Mouse (Mus musculus) embryonic facial prominence, embryonic 14.5 days (tissue): ENCODE measurements around the gene Dis3l2. TPM values are rescaled to one million over a fixed set of nuclear protein-coding genes. Genes with fewer than 3 reads are reported as not detected.

Source experiments
- ATAC-seq: fragments of 200-750 bp; cut with Nextera tagmentation; 2 replicates; pipeline ENCODE4 v1.8.0; 2017; ENCODE audit warnings: low read depth, moderate number of reproducible peaks, moderate TSS enrichment
- DNase-seq: peaks from one replicate; pipeline ENCODE4 v3.0.0-alpha.2; 2015; ENCODE audit warnings: low spot score
- H3K27ac ChIP-seq: fragments of 300-500 bp; sonication (generic); replicated peaks from 2 replicates; pipeline ENCODE4 v1.5.1; 2014; ENCODE audit warnings: low read depth, mild to moderate bottlenecking, low read length, moderate library complexity
- H3K27me3 ChIP-seq: fragments of 300-500 bp; sonication (generic); replicated peaks from 2 replicates; pipeline ENCODE4 v1.6.1; 2014; ENCODE audit warnings: low read length; ENCODE audit not compliant: control insufficient read depth, insufficient read depth
- H3K36me3 ChIP-seq: fragments of 300-500 bp; sonication (generic); 2 replicates; pipeline ENCODE4 v1.6.1; 2014; ENCODE audit warnings: low read length, mixed read lengths; ENCODE audit not compliant: control insufficient read depth, insufficient read depth
- H3K4me1 ChIP-seq: fragments of 300-500 bp; sonication (generic); 2 replicates; pipeline ENCODE4 v1.6.1; 2014; ENCODE audit warnings: antibody characterized with exemption, low read length; ENCODE audit not compliant: control insufficient read depth, insufficient read depth
- H3K4me2 ChIP-seq: fragments of 300-500 bp; sonication (generic); 2 replicates; pipeline ENCODE4 v1.6.1; 2014; ENCODE audit warnings: low read depth, mild to moderate bottlenecking, low read length, moderate library complexity, mixed read lengths
- H3K4me3 ChIP-seq: fragments of 300-500 bp; sonication (generic); 2 replicates; pipeline ENCODE4 v1.5.1; 2014; ENCODE audit warnings: low read depth, mild to moderate bottlenecking, low read length
- H3K9ac ChIP-seq: fragments of 300-500 bp; sonication (generic); 2 replicates; pipeline ENCODE4 v1.6.1; 2014; ENCODE audit warnings: low read depth, mild to moderate bottlenecking, low read length, moderate library complexity, mixed read lengths
- H3K9me3 ChIP-seq: fragments of 300-500 bp; sonication (generic); 2 replicates; pipeline ENCODE4 v1.6.1; 2016; ENCODE audit warnings: low read length; ENCODE audit not compliant: control insufficient read depth
- WGBS: fragments of 180-500 bp; shearing (Covaris S2); extraction: QIAGEN DNeasy Blood & Tissue Kit; methylation state at CpG from one replicate; pipeline ENCODE4 v1.1.7; 2014; 5-methylcytosine and 5-hydroxymethylcytosine counted together
- polyA plus RNA-seq: library from polyadenylated mRNA; unstranded; fragments of >200 nt; fragmentation: Nextera tagmentation; extraction: Ambion mirVana; gene quantifications from 2 replicates; pipeline ENCODE4 v1.2.1, GENCODE M21; 2014

Dis3l2 gene
- polyA plus RNA-seq, 1 experiment from 2014 or later = 21.2 TPM

DNA sequence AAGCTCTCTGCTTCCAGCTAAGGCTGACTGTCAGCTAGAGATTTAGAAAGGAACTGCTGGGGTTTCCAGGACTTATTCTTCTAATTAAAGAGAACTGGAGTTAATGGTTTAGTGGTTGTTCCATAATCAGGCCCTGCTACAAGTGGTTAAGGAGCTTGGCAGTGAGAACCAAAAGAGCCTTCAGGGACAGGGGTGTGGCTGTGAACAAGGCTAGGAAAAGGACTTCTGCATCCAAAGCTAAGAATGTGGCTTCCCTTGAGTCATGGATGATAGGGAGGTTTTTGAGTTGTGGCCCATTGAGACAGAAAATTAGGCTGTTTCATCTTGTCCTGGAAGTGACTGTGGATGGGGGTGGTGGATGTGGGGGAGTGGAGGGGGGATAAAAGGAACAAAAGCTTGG, 252.2 kb downstream of the Dis3l2 start:
- Histone ChIP-seq H3K9ac (no peak overlapping the region), H3K36me3 (peaks cover 2% of the 10 kb centered on the region; the same call in 1 of the 2 replicates), H3K4me3 (no peak overlapping the region), H3K27ac (no peak overlapping the region), H3K27me3 (no peaks in the 10 kb centered on the region), H3K9me3 (no peaks in the 10 kb centered on the region), H3K4me2 (no peak overlapping the region), H3K4me1 (no peaks in the 10 kb centered on the region)
- no peak for ATAC-seq
- peak; percentile 34 for DNase-seq

DNA sequence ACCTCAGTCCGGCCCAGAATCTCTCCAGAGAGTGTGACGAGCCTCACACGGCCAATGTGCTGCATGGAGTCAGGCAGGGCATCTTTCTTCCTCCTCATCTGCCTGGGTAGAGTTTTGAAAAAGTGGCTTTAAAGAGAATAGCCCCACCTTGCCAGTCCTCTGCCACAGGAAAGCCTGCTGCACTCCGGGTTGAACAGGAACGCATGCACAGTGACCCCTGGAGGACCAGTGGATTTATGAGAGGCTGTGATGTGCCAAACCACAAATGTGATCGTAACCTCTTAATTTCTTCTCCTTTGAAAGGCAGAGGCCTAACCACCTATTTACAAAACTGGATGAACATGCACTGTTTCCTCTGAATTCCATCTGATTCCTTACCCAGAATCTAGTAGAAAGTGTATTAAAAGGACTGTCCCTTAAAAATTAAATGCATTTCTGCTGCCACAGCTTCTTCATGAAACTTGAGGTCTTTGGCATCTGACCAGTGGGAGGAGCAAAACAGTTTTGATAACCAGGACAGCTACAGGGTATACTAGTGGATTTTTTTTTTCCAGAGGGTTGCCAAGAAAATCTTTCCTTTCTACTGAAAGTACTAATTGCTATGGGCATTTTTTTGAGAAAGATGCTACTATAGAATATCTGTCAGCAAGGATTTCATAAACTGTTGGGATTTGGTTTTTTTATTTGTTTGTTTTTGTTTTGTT, 264.8 kb downstream of the Dis3l2 start:
- no peaks in the 10 kb centered on the region for H3K27me3 ChIP-seq
- no peak overlapping the region for H3K9ac ChIP-seq
- H3K27ac ChIP-seq = no peak overlapping the region
- ATAC-seq (no peak), DNase-seq (peak; percentile 65)
- 55% methylated on average over 6 of the region's 6 CpGs for WGBS
- H3K4me2 ChIP-seq = no peak overlapping the region
- H3K4me3 ChIP-seq = no peak overlapping the region
- H3K4me1 ChIP-seq = no peaks in the 10 kb centered on the region
- H3K36me3 ChIP-seq = 0 out of 2 replicates have a peak, but pooled peaks cover 2% of the 10 kb centered on the region
- H3K9me3 ChIP-seq = no peaks in the 10 kb centered on the region

- WGBS = 81% methylated on average over 11 of the region's 11 CpGs
- no peak overlapping the region for H3K4me2 ChIP-seq
- H3K4me1 ChIP-seq = no peaks in the 10 kb centered on the region
- no peak for DNase-seq
- H3K27ac ChIP-seq = no peak overlapping the region
- H3K36me3 ChIP-seq = peaks cover 6% of the 10 kb centered on the region; the same call in 1 of the 2 replicates
- H3K27me3 ChIP-seq = no peaks in the 10 kb centered on the region
- H3K9me3 ChIP-seq = no peaks in the 10 kb centered on the region
- no peak overlapping the region for H3K9ac ChIP-seq
- no peak overlapping the region for H3K4me3 ChIP-seq
- no peak for ATAC-seq
These were observed 265.6 kb downstream of the Dis3l2 start for GRCm38 (mm10) chr1:86969173-86969725.

DNA sequence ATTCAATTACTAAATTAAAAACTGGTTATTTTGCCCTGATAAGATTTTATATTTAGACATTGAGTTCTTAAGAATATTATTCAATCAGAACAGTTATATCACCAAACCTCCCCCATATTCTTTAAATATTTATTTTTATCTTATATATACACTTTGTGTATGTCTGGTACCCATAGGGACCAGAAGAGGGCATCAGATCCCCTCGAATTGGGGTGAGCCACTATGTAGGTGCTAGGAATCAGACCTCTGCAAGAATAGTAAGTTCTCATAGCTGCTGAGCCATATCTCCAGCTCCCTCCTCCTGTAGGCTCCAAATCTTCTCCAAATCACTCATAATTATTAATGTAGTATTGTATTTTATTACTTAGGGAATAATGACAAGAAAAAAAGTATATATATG, 269.1 kb downstream of the Dis3l2 start:
- H3K4me2 ChIP-seq = no peak overlapping the region
- H3K4me1 ChIP-seq = no peaks in the 10 kb centered on the region
- H3K27ac ChIP-seq = no peak overlapping the region
- no peak for ATAC-seq
- DNase-seq = no peak
- H3K36me3 ChIP-seq = peaks cover 10% of the 10 kb centered on the region; the same call in 1 of the 2 replicates
- H3K4me3 ChIP-seq = no peak overlapping the region
- 49% methylated on average over 1 of the region's 1 CpGs for WGBS
- no peak overlapping the region for H3K9ac ChIP-seq
- H3K27me3 ChIP-seq = no peaks in the 10 kb centered on the region
- H3K9me3 ChIP-seq = no peaks in the 10 kb centered on the region

DNA sequence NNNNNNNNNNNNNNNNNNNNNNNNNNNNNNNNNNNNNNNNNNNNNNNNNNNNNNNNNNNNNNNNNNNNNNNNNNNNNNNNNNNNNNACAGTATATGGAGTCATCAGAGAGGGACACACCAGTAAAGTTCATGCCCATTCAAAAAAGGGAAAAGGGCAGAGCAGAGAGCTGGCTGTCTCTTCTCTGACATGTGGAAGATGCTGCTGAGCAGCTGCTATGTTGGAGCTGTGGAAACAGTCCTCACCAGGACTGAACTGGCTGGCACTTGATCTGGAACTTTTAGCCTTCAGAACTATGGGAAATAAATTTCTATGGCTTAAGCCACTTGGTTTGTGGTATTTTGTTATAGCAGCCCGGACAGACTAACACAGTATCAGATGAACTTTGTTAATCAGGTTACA, 273.4 kb downstream of the Dis3l2 start:
- H3K9ac ChIP-seq = no peak overlapping the region
- WGBS = 76% methylated on average over 1 of the region's 1 CpGs
- peaks cover 10% of the 10 kb centered on the region; the same call in 1 of the 2 replicates for H3K36me3 ChIP-seq
- H3K4me2 ChIP-seq = no peak overlapping the region
- H3K27ac ChIP-seq = no peak overlapping the region
- no peak for ATAC-seq
- no peaks in the 10 kb centered on the region for H3K9me3 ChIP-seq
- no peak for DNase-seq
- H3K4me3 ChIP-seq = no peak overlapping the region
- H3K4me1 ChIP-seq = no peaks in the 10 kb centered on the region
- no peaks in the 10 kb centered on the region for H3K27me3 ChIP-seq

DNA sequence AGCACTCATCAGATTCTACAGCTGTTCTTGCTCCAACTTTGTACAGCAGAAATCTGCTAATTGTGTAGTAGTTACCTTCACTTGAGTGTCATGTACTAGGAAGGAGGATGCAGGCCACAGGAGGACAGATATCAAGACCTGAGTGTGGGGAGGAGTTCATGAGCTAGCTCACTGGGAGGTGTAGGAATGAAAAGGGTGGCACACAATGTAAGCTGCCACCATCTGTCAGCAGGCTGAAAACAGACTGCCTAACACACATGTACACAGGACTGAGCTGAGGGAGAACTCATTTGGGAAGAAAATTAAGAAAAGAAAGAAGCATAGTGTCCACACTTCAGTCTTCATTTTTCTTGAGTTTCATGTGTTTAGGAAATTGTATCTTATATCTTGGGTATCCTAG, 282.8 kb downstream of the Dis3l2 start:
- Histone ChIP-seq H3K27me3 (no peaks in the 10 kb centered on the region), H3K4me1 (no peaks in the 10 kb centered on the region), H3K36me3 (peaks cover 5% of the 10 kb centered on the region; the same call in 1 of the 2 replicates), H3K9me3 (no peaks in the 10 kb centered on the region), H3K9ac (no peak overlapping the region), H3K27ac (no peak overlapping the region), H3K4me2 (no peak overlapping the region), H3K4me3 (no peak overlapping the region)
- ATAC-seq = no peak
- DNase-seq = no peak

DNA sequence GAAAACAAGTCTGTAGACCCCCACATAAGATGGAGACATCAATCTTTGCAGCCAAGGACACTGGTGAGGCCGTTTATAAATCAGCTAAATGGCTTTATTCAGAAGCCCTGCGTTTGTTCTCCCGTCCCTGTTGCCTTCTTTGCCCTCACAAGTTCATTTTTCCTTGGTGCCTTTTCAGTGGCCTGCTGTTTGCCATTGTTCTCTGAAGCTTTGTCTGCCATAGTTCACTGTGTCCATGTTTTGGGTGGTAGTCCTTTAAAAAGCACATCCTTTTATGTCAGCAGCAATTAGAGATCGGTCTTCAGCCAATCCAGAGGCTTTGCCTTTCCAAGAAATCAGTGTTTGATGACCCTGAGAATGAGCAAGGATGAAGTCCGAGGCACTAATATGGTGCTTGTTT, 289.2 kb downstream of the Dis3l2 start:
- Histone ChIP-seq H3K4me2 (no peak overlapping the region), H3K9me3 (no peaks in the 10 kb centered on the region), H3K4me1 (no peaks in the 10 kb centered on the region), H3K27ac (no peak overlapping the region), H3K36me3 (peaks cover 8% of the 10 kb centered on the region; the same call in 1 of the 2 replicates), H3K4me3 (no peak overlapping the region), H3K27me3 (no peaks in the 10 kb centered on the region), H3K9ac (no peak overlapping the region)
- DNase-seq = no peak
- no peak for ATAC-seq
- 77% methylated on average over 5 of the region's 5 CpGs for WGBS

GRCm38 (mm10) chr1:86994023-86994422, 290.4 kb downstream of the Dis3l2 start:
- Histone ChIP-seq H3K4me2 (no peak overlapping the region), H3K27ac (no peak overlapping the region), H3K27me3 (no peaks in the 10 kb centered on the region), H3K4me1 (no peaks in the 10 kb centered on the region), H3K9me3 (no peaks in the 10 kb centered on the region), H3K4me3 (no peak overlapping the region), H3K9ac (no peak overlapping the region), H3K36me3 (peaks cover 8% of the 10 kb centered on the region; the same call in 1 of the 2 replicates)
- DNase-seq (no peak), ATAC-seq (no peak)

- no peak for ATAC-seq
- Histone ChIP-seq H3K36me3 (no peaks in the 10 kb centered on the region), H3K4me2 (no peak overlapping the region), H3K4me1 (no peaks in the 10 kb centered on the region), H3K27me3 (no peaks in the 10 kb centered on the region), H3K27ac (no peak overlapping the region), H3K9me3 (no peaks in the 10 kb centered on the region), H3K9ac (no peak overlapping the region), H3K4me3 (no peak overlapping the region)
- DNase-seq = no peak
- 58% methylated on average over 2 of the region's 2 CpGs for WGBS
These were observed 294.4 kb downstream of the Dis3l2 start for GRCm38 (mm10) chr1:86998051-86998450.
